Mouse (Mus musculus) midbrain, postnatal 0 days (tissue): ENCODE measurements around the gene Alg14. TPM values are rescaled to one million over a fixed set of nuclear protein-coding genes. Genes with fewer than 3 reads are reported as not detected.

Experiments
- ATAC-seq: fragments of 200-750 bp; cut with Nextera tagmentation; 2 replicates; pipeline ENCODE4 v1.8.0; 2017; ENCODE audit warnings: moderate number of reproducible peaks, mild to moderate bottlenecking, moderate TSS enrichment, moderate library complexity; ENCODE audit not compliant: low FRiP score
- DNase-seq: peaks from one replicate; pipeline ENCODE4 v3.0.0-alpha.2; 2015; ENCODE audit warnings: low spot score
- H3K27ac ChIP-seq: fragments of 300-500 bp; sonication (generic); 2 replicates; pipeline ENCODE4 v1.5.1; 2014; ENCODE audit warnings: low read depth, mild to moderate bottlenecking, low read length, mixed read lengths
- H3K27me3 ChIP-seq: fragments of 300-500 bp; sonication (generic); 2 replicates; pipeline ENCODE4 v1.6.1; 2014; ENCODE audit warnings: low read length, control low read depth, mixed read lengths; ENCODE audit not compliant: insufficient read depth
- H3K36me3 ChIP-seq: fragments of 300-500 bp; sonication (generic); 2 replicates; pipeline ENCODE4 v1.6.1; 2014; ENCODE audit warnings: low read length, control low read depth, mixed read lengths; ENCODE audit not compliant: insufficient read depth
- H3K4me1 ChIP-seq: fragments of 300-500 bp; sonication (generic); 2 replicates; pipeline ENCODE4 v1.6.1; 2014; ENCODE audit warnings: mild to moderate bottlenecking, control low read depth, antibody characterized with exemption, low read length, mixed read lengths; ENCODE audit not compliant: insufficient read depth
- H3K4me2 ChIP-seq: fragments of 300-500 bp; sonication (generic); 2 replicates; pipeline ENCODE4 v1.6.1; 2014; ENCODE audit warnings: low read depth, mild to moderate bottlenecking, low read length, mixed read lengths; ENCODE audit not compliant: poor library complexity, severe bottlenecking
- H3K4me3 ChIP-seq: fragments of 300-500 bp; sonication (generic); 2 replicates; pipeline ENCODE4 v1.5.1; 2014; ENCODE audit warnings: low read depth, mild to moderate bottlenecking, low read length, moderate library complexity
- H3K9ac ChIP-seq: fragments of 300-500 bp; sonication (generic); replicated peaks from 2 replicates; pipeline ENCODE4 v1.6.1; 2014; ENCODE audit warnings: mild to moderate bottlenecking, low read length, moderate library complexity, mixed read lengths; ENCODE audit not compliant: poor library complexity, severe bottlenecking
- H3K9me3 ChIP-seq: fragments of 300-500 bp; sonication (generic); 2 replicates; pipeline ENCODE4 v1.6.1; 2016; ENCODE audit warnings: low read length, control low read depth
- CTCF ChIP-seq: IDR thresholded peaks from 2 replicates; pipeline ENCODE4 v1.5.1; 2016; ENCODE audit warnings: antibody characterized with exemption, mild to moderate bottlenecking
- WGBS: fragments of 180-500 bp; shearing (Covaris S2); extraction: QIAGEN DNeasy Blood & Tissue Kit; methylation state at CpG from one replicate; pipeline ENCODE4 v1.1.7; 2014; 5-methylcytosine and 5-hydroxymethylcytosine counted together
- polyA plus RNA-seq: library from polyadenylated mRNA; unstranded; fragments of >200 nt; fragmentation: Nextera tagmentation; extraction: Ambion mirVana; gene quantifications from 2 replicates; pipeline ENCODE4 v1.2.1, GENCODE M21; 2015
- total RNA-seq: library from RNA; depleted of rRNA; stranded (reverse); fragments of >200 nt; gene quantifications from 2 replicates; pipeline ENCODE4 v1.2.3, GENCODE M21; 2014

Gene Alg14
- total and polyA plus RNA-seq, 2 experiments from 2014 or later = 18.8 to 26.0 TPM

DNA sequence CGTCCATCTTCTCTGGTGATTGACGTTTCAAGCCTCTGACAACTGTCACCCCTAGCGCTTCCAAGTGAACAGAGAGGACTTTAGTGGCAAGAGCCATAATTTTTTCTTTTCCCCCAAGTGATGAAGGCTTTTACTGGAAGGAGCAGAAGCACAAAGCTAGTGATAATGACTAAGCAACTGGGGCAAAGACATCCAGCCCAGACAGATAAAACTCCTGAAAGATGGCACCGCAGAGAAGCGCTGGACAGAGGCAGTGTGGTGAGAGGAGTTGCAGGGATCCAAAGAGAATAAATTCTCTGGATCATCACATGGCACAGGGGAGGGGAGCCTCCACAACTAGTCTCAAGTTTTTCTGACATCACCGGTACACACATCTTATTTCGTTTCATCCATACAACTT is 30.3 kb upstream of the Alg14 start:
- Histone ChIP-seq H3K36me3 (no peaks in the 10 kb centered on the region), H3K9me3 (no peaks in the 10 kb centered on the region), H3K4me2 (no peak overlapping the region), H3K27ac (no peak overlapping the region), H3K4me1 (no peaks in the 10 kb centered on the region), H3K9ac (no peak overlapping the region), H3K27me3 (peaks cover 4% of the 10 kb centered on the region; the same call in 1 of the 2 replicates), H3K4me3 (no peak overlapping the region)
- WGBS = 69% methylated on average over 7 of the region's 7 CpGs
- no peak for DNase-seq
- no peak for TF ChIP-seq CTCF
- no peak for ATAC-seq

DNA sequence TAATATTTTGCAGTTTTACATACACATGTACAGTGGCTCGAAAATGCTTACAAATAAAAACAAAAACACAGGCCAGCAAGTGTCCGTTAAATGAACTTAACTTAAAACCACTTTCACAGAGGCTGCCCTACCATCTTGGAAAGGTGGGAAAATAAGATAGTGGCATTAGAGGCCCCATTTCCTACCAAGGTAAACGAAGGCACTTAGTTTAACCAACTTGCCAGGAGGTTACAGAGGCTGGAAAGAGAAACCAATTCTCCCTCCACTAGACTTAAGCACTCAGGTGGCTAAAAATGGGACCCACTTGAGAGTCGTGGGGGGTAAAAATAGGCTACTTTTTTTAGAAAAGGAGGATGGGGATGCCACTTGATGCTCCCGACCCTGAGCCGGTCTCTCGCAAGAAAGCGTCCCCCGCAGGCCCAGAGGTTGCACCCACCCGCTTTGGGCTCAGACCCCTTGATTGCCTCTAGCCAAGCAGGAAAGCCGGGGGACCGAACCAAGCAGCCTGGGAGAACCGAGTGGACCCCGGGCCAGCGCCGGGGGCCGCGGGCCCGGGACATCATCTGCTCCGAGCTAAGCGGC is 29.5 kb upstream of the Alg14 start:
- no peak for ATAC-seq
- Histone ChIP-seq H3K4me3 (peak overlapping the region; percentile 81), H3K27ac (peak overlapping the region; percentile 69; the same call in 1 of the 2 replicates), H3K27me3 (peaks cover 4% of the 10 kb centered on the region; the same call in 1 of the 2 replicates), H3K36me3 (no peaks in the 10 kb centered on the region), H3K9ac (peak overlapping the region; percentile 89), H3K4me2 (peak overlapping the region; percentile 78), H3K9me3 (no peaks in the 10 kb centered on the region), H3K4me1 (no peaks in the 10 kb centered on the region)
- no peak for DNase-seq
- WGBS = 10% methylated on average over 21 of the region's 21 CpGs
- no peak for TF ChIP-seq CTCF

DNA sequence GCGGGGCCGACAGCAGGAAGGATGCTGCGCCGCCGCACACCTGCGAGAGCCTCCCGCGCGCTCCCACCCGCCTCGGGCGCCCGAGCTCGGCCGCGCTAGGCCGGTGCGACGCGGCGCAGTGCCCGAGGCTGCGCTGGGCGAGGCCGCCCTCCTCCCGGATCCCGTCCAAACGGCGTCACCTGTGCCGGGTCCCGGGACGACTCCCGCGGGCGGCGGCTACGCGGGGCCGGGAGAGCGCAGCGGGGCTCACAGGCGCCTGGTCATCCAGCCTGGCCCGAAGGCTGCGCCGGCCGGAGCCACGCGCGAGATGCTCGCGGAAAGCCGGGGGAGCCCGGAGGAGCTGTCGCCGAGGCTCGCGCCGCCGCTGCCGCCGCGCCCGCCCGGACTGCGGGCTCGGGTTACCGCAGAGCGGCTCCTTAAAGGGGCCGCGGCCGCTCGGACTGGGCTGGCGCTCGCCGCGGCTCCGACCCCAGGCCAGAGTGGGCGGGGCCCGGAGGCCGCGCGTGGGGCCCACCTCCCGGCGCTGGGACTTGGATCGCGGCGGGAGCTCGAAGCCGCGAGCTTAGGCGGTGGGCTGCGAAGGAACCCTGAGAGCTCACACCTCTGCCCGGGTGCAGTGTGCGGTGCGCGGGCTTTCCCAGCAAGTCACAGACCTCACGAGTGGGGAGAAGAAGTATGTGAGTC is 28.9 kb upstream of the Alg14 start:
- peak; percentile 87 for ATAC-seq
- under 1% methylated on average over 82 of the region's 97 CpGs for WGBS
- Histone ChIP-seq H3K9ac (peak overlapping the region; percentile 89), H3K9me3 (no peaks in the 10 kb centered on the region), H3K27me3 (peaks cover 4% of the 10 kb centered on the region; the same call in 1 of the 2 replicates), H3K27ac (peak overlapping the region; percentile 69), H3K4me2 (peak overlapping the region; percentile 78), H3K4me1 (no peaks in the 10 kb centered on the region), H3K36me3 (no peaks in the 10 kb centered on the region), H3K4me3 (peak overlapping the region; percentile 81)
- DNase-seq = peak; percentile 50
- no peak for TF ChIP-seq CTCF

DNA sequence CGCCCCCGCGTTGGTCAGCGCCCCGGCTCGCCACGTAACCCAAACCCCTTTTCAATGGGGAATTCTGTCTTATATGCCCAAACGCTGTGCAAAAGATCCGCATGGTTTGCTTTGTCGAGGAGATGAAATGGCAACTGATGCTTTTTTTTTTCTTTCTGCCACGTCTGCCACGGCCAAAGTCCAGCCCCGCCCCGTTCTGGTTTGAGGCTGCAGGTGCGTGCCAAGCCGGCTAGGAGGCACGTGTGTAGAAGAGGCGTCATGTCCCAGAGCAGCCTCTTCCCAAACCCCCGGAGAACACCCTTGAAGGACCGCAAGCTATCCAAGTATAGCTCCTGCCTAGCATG is 28.4 kb upstream of the Alg14 start:
- Histone ChIP-seq H3K9ac (peak overlapping the region; percentile 89), H3K4me2 (peak overlapping the region; percentile 78), H3K9me3 (no peaks in the 10 kb centered on the region), H3K27me3 (peaks cover 4% of the 10 kb centered on the region; the same call in 1 of the 2 replicates), H3K36me3 (no peaks in the 10 kb centered on the region), H3K4me1 (no peaks in the 10 kb centered on the region), H3K4me3 (peak overlapping the region; percentile 81), H3K27ac (peak overlapping the region; percentile 69)
- ATAC-seq = peak; percentile 64
- TF ChIP-seq CTCF = no peak
- peak; percentile 57 for DNase-seq
- WGBS = 0% methylated on average over 19 of the region's 20 CpGs

DNA sequence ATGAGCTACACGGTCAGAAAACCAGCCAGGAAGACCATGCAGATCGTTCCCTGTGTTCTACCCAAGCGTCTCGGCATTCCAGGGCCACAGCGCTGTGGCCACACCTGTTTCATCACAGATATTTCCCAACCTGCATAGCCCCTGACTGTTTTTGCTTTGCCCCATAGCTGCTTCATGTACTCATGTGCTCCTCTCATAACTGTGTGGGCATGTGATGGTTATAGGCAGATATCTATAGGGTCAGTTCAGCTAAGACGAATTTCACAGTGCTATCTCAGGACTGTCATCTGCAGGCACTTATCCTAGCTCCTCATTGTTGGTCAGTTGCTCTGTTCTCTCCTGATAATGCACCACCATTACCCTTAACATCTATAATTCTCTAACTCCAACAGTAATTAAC is 27.3 kb upstream of the Alg14 start:
- H3K27me3 ChIP-seq = peaks cover 4% of the 10 kb centered on the region; the same call in 1 of the 2 replicates
- H3K4me2 ChIP-seq = no peak overlapping the region
- H3K4me3 ChIP-seq = no peak overlapping the region
- 52% methylated on average over 6 of the region's 6 CpGs for WGBS
- no peak overlapping the region for H3K27ac ChIP-seq
- H3K36me3 ChIP-seq = no peaks in the 10 kb centered on the region
- no peaks in the 10 kb centered on the region for H3K4me1 ChIP-seq
- no peak for ATAC-seq
- H3K9me3 ChIP-seq = no peaks in the 10 kb centered on the region
- H3K9ac ChIP-seq = no peak overlapping the region
- no peak for TF ChIP-seq CTCF
- no peak for DNase-seq

DNA sequence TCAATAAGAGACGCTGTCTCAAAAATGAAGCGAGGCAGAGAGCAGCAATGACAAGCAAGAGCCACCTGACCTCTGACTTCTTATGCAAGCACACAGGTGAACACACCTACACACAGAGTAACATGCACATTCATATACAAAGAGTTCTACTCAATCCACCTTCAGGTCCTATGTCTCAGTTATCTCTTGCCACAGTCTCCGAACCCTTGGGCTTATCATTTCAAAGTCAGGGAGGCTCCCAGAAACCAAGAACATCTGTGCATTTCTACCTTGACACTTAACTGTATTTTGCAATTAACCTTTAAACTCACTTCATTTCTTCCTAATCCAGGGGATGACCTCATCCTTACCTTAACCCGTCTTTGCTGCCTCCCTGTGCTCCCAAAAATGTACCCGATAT is 24.3 kb upstream of the Alg14 start:
- WGBS = 89% methylated on average over 5 of the region's 5 CpGs
- no peak for TF ChIP-seq CTCF
- no peak overlapping the region for H3K4me2 ChIP-seq
- no peak overlapping the region for H3K4me3 ChIP-seq
- no peak overlapping the region for H3K9ac ChIP-seq
- ATAC-seq = no peak
- H3K27me3 ChIP-seq = peaks cover 4% of the 10 kb centered on the region; the same call in 1 of the 2 replicates
- DNase-seq = no peak
- H3K9me3 ChIP-seq = no peaks in the 10 kb centered on the region
- no peaks in the 10 kb centered on the region for H3K36me3 ChIP-seq
- H3K27ac ChIP-seq = no peak overlapping the region
- no peaks in the 10 kb centered on the region for H3K4me1 ChIP-seq
